Mouse (Mus musculus) layer of hippocampus, adult 2 months (tissue): ENCODE data around the gene Tnfaip2. TPM values are rescaled to one million over a fixed set of nuclear protein-coding genes. Genes with fewer than 3 reads are reported as not detected.

ENCODE experiments used
- DNase-seq, 2 experiments: peaks; one replicate each; pipeline ENCODE4 v3.0.0; 2022; ENCODE audit warnings: low spot score in 2 of 2
- H3K27ac ChIP-seq: fragments of 200-600 bp; 2 replicates; pipeline ENCODE4 v1.8.1; 2022
- H3K4me3 ChIP-seq: fragments of 200-600 bp; 2 replicates; pipeline ENCODE4 v1.8.1; 2022; ENCODE audit warnings: mild to moderate bottlenecking
- CTCF ChIP-seq: fragments of 200-600 bp; conservative IDR thresholded peaks from 2 replicates; pipeline ENCODE4 v1.8.1; 2022; ENCODE audit warnings: antibody characterized with exemption, mild to moderate bottlenecking, moderate library complexity
- long read RNA-seq, 2 experiments: library from polyadenylated mRNA; stranded (forward); transcript quantifications; one replicate each; pipeline ENCODE4 v2.0.0; 2021; ENCODE audit warnings: borderline mapping rate in 2 of 2
- total RNA-seq, 2 experiments: library from RNA; stranded (reverse); gene quantifications; 2 replicates each; pipeline ENCODE4 v1.2.3; 2021

Gene Tnfaip2
- under 1 TPM; 0.59 to 0.76 TPM for total RNA-seq
- long read RNA-seq, experiment 1 = 0 reads
- long read RNA-seq, experiment 2 = 0 reads

GRCm38 (mm10) chr12:111442309-111443010 lies at the start of gene Tnfaip2:
Gene Tnfaip2 (plus strand): TSS chr12:111442469.
- DNase-seq = no peak
- TF ChIP-seq CTCF = no peak
- Histone ChIP-seq H3K27ac (no peak within 1 kb of the TSS), H3K4me3 (peak within 1 kb of the TSS; percentile 40)

- Histone ChIP-seq H3K4me3 (no peak overlapping the region), H3K27ac (no peak overlapping the region)
- TF ChIP-seq CTCF = no peak
- no peak for DNase-seq
Measured at GRCm38 (mm10) chr12:111394008-111394407, 48.3 kb upstream of the Tnfaip2 start.

- TF ChIP-seq CTCF = no peak
- Histone ChIP-seq H3K4me3 (no peak overlapping the region), H3K27ac (no peak overlapping the region)
- DNase-seq = no peak
Measured at GRCm38 (mm10) chr12:111396997-111397396, 45.3 kb upstream of the Tnfaip2 start.

- DNase-seq = peak; percentile 67 to 78
- no peak overlapping the region for H3K27ac ChIP-seq
- no peak overlapping the region for H3K4me3 ChIP-seq
- peak; percentile 88 for TF ChIP-seq CTCF
Measured at GRCm38 (mm10) chr12:111401454-111402184, 40.6 kb upstream of the Tnfaip2 start.

- TF ChIP-seq CTCF = no peak
- no peak for DNase-seq
- Histone ChIP-seq H3K27ac (no peak overlapping the region), H3K4me3 (no peak overlapping the region)
Measured at GRCm38 (mm10) chr12:111404880-111405279, 37.4 kb upstream of the Tnfaip2 start.

- no peak for TF ChIP-seq CTCF
- H3K27ac ChIP-seq = no peak within 1 kb of the TSS
- DNase-seq = no peak
- H3K4me3 ChIP-seq = 0 out of 2 replicates have a peak within 1 kb of the TSS, but pooled peaks have one; percentile 23
Measured at GRCm38 (mm10) chr12:111406622-111407021, 35.6 kb upstream of the Tnfaip2 start, which contains the start of gene Lbhd2. Gene Lbhd2 (plus strand): TSS chr12:111406809.

GRCm38 (mm10) chr12:111409583-111409982 lies 32.7 kb upstream of the Tnfaip2 start:
- TF ChIP-seq CTCF = no peak
- no peak for DNase-seq
- H3K27ac ChIP-seq = no peak overlapping the region
- no peak overlapping the region for H3K4me3 ChIP-seq

- DNase-seq = no peak
Measured at GRCm38 (mm10) chr12:111411631-111412355, 30.5 kb upstream of the Tnfaip2 start.

GRCm38 (mm10) chr12:111412581-111413284 lies 29.5 kb upstream of the Tnfaip2 start:
- 0 out of 2 replicates have a peak, but pooled peaks have one; percentile 3 for TF ChIP-seq CTCF
- Histone ChIP-seq H3K4me3 (peak overlapping the region; percentile 39; the same call in 1 of the 2 replicates), H3K27ac (no peak overlapping the region)
- DNase-seq = no peak

More at GRCm38 (mm10) chr12:111411631-111412355, 30.5 kb upstream of the Tnfaip2 start:
- Histone ChIP-seq H3K4me3 (no peak overlapping the region), H3K27ac (no peak overlapping the region)
- no peak for TF ChIP-seq CTCF

GRCm38 (mm10) chr12:111413300-111413699 lies 29.0 kb upstream of the Tnfaip2 start:
- peak; percentile 88 for DNase-seq
- peak overlapping the region; percentile 39; the same call in 1 of the 2 replicates for H3K4me3 ChIP-seq
- no peak overlapping the region for H3K27ac ChIP-seq
- peak; percentile 96 for TF ChIP-seq CTCF

GRCm38 (mm10) chr12:111416921-111417779 lies 25.1 kb upstream of the Tnfaip2 start, which contains the start of gene Exoc3l4:
Gene Exoc3l4 (plus strand): TSS chr12:111417017.
- Histone ChIP-seq H3K27ac (peak within 1 kb of the TSS; percentile 61; the same call in 1 of the 2 replicates), H3K4me3 (peak within 1 kb of the TSS; percentile 38)
- TF ChIP-seq CTCF = no peak
- no peak for DNase-seq
